Mouse (Mus musculus) kidney, embryonic 14.5 days (tissue): ENCODE measurements around the gene Tmprss6. TPM values are rescaled to one million over a fixed set of nuclear protein-coding genes. Genes with fewer than 3 reads are reported as not detected.

Experiments
- ATAC-seq: fragments of 200-750 bp; cut with Nextera tagmentation; 2 replicates; pipeline ENCODE4 v1.8.0; 2017; ENCODE audit warnings: moderate number of reproducible peaks, mild to moderate bottlenecking, moderate TSS enrichment, moderate library complexity; ENCODE audit not compliant: low FRiP score, low TSS enrichment
- H3K27ac ChIP-seq: fragments of 300-500 bp; sonication (generic); 2 replicates; pipeline ENCODE4 v1.5.1; 2014; ENCODE audit warnings: low read depth, mild to moderate bottlenecking, low read length, moderate library complexity, mixed read lengths
- H3K27me3 ChIP-seq: fragments of 300-500 bp; sonication (generic); 2 replicates; pipeline ENCODE4 v1.6.1; 2014; ENCODE audit warnings: mild to moderate bottlenecking, low read length; ENCODE audit not compliant: control insufficient read depth, insufficient read depth
- H3K36me3 ChIP-seq: fragments of 300-500 bp; sonication (generic); 2 replicates; pipeline ENCODE4 v1.6.1; 2014; ENCODE audit warnings: low read length, mixed read lengths; ENCODE audit not compliant: control insufficient read depth, insufficient read depth
- H3K4me1 ChIP-seq: fragments of 300-500 bp; sonication (generic); 2 replicates; pipeline ENCODE4 v1.6.1; 2014; ENCODE audit warnings: low read length, mixed read lengths; ENCODE audit not compliant: control insufficient read depth, insufficient read depth
- H3K4me2 ChIP-seq: fragments of 300-500 bp; sonication (generic); replicated peaks from 2 replicates; pipeline ENCODE4 v1.6.1; 2014; ENCODE audit warnings: low read depth, mild to moderate bottlenecking, low read length
- H3K4me3 ChIP-seq: fragments of 300-500 bp; sonication (generic); 2 replicates; pipeline ENCODE4 v1.5.1; 2014; ENCODE audit warnings: mild to moderate bottlenecking, low read length
- H3K9ac ChIP-seq: fragments of 300-500 bp; sonication (generic); 2 replicates; pipeline ENCODE4 v1.6.1; 2014; ENCODE audit warnings: low read depth, mild to moderate bottlenecking, low read length, moderate library complexity
- H3K9me3 ChIP-seq: fragments of 300-500 bp; sonication (generic); 2 replicates; pipeline ENCODE4 v1.6.1; 2016; ENCODE audit warnings: low read length; ENCODE audit not compliant: control insufficient read depth
- WGBS: fragments of 180-500 bp; shearing (Covaris S2); extraction: QIAGEN DNeasy Blood & Tissue Kit; methylation state at CpG from one replicate; pipeline ENCODE4 v1.1.7; 2014; 5-methylcytosine and 5-hydroxymethylcytosine counted together
- polyA plus RNA-seq: library from polyadenylated mRNA; unstranded; fragments of >200 nt; fragmentation: Nextera tagmentation; extraction: Ambion mirVana; gene quantifications from 2 replicates; pipeline ENCODE4 v1.2.1, GENCODE M21; 2014

Tmprss6 gene
- polyA plus RNA-seq, 1 experiment from 2014 or later, result 0.34 TPM

DNA sequence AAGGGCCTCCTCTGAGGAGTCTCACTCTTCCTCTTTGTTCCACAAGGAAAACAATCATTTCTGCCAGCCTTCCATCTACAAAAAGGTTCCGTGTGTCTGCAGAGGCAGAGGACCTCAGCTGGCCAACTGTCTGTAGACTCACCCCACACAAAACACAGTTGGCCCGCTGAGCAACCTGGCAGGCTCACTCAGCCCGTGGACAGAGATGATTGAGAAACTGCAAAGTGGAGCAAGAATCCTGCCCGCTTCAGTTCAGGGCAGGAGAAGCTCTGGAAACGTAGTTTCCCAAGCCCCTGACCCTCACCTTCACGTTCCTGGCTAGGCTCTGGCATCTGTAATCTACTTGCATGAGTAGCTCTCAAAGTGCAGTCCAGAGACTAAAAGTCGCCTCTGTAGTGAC is 21.3 kb downstream of the Tmprss6 start:
- no peak overlapping the region for H3K4me3 ChIP-seq
- no peak for ATAC-seq
- no peaks in the 10 kb centered on the region for H3K9me3 ChIP-seq
- no peak overlapping the region for H3K27ac ChIP-seq
- no peaks in the 10 kb centered on the region; the same call in 1 of the 2 replicates for H3K27me3 ChIP-seq
- 50% methylated on average over 7 of the region's 7 CpGs for WGBS
- no peaks in the 10 kb centered on the region for H3K36me3 ChIP-seq
- no peaks in the 10 kb centered on the region; the same call in 1 of the 2 replicates for H3K4me1 ChIP-seq
- H3K4me2 ChIP-seq, result no peak overlapping the region
- H3K9ac ChIP-seq, result no peak overlapping the region

DNA sequence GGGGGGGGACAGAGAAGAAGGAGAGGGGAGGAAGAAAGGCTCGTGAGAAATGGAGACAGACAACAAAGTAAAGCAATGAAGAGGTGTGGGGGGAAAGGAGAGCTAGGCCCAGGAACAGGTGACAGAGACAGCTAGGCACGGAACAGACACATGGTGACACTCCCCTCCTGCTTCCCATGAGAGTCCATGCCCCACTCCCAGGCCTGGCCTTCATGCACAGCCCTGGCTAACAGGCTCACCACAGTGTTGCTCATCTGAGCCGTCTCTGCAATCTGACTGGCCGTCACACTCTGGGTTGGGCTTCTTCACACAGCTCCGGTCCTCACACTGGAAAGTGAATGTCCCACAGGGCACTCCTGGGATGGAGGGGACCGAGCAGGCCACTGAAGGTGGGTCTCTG is 24.6 kb downstream of the Tmprss6 start:
- Histone ChIP-seq H3K9ac (no peak overlapping the region), H3K4me1 (no peaks in the 10 kb centered on the region; the same call in 1 of the 2 replicates), H3K27ac (no peak overlapping the region), H3K27me3 (no peaks in the 10 kb centered on the region; the same call in 1 of the 2 replicates), H3K36me3 (no peaks in the 10 kb centered on the region), H3K9me3 (no peaks in the 10 kb centered on the region), H3K4me2 (no peak overlapping the region), H3K4me3 (no peak overlapping the region)
- ATAC-seq, result no peak
- 32% methylated on average over 6 of the region's 6 CpGs for WGBS

GRCm38 (mm10) chr15:78442231-78442630 is 26.2 kb downstream of the Tmprss6 start:
- Histone ChIP-seq H3K9me3 (no peaks in the 10 kb centered on the region), H3K9ac (no peak overlapping the region), H3K4me1 (peaks cover 8% of the 10 kb centered on the region), H3K4me2 (no peak overlapping the region), H3K36me3 (no peaks in the 10 kb centered on the region), H3K4me3 (no peak overlapping the region), H3K27me3 (no peaks in the 10 kb centered on the region; the same call in 1 of the 2 replicates), H3K27ac (no peak overlapping the region)
- 86% methylated on average over 19 of the region's 19 CpGs for WGBS
- ATAC-seq, result no peak

DNA sequence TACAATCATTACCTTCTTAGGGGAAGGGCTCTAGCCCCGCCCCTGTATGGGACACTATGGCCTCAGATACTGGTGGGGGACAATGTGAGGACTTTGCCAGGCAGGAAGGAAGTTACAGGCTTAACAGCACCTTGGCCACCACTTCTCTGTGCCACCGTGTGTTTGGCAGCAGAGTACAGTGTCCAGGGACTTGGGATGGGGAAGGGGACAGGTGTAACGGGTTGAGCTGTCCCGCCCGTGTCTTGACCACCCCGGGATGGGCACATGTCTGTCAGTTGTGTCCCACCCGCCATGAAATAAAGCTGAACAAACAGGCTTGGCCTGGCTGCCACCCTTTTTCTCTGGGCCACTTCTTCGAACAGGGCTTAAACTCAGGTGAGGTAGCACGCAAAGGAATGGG is 29.5 kb downstream of the Tmprss6 start:
- H3K36me3 ChIP-seq, result peaks cover 9% of the 10 kb centered on the region
- H3K9me3 ChIP-seq, result no peaks in the 10 kb centered on the region
- 68% methylated on average over 9 of the region's 9 CpGs for WGBS
- H3K4me2 ChIP-seq, result no peak overlapping the region
- no peaks in the 10 kb centered on the region; the same call in 1 of the 2 replicates for H3K27me3 ChIP-seq
- no peak overlapping the region for H3K9ac ChIP-seq
- no peak overlapping the region for H3K4me3 ChIP-seq
- no peak overlapping the region for H3K27ac ChIP-seq
- peaks cover 29% of the 10 kb centered on the region for H3K4me1 ChIP-seq
- no peak for ATAC-seq

DNA sequence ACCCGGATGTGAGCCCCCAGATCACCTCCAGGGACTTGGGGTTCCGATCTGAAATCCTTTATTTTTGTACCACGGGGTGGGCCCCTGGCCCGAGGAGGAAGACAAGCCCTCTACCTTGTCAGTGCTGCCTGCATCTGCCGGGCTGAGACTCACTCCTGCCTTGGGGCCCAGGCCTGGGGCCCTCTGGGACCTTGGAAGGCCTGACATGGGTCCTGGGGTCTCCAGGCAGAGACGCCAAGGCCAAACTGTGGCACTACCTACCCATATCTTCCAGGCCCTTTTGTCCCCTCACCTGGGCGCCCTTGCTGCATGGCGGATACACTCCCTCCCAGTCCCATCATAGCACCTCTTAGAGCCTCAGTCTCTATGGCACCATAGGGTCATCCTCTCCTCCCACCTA is 29.9 kb downstream of the Tmprss6 start:
- no peaks in the 10 kb centered on the region; the same call in 1 of the 2 replicates for H3K27me3 ChIP-seq
- H3K4me3 ChIP-seq, result no peak overlapping the region
- H3K9ac ChIP-seq, result no peak overlapping the region
- H3K9me3 ChIP-seq, result no peaks in the 10 kb centered on the region
- no peak for ATAC-seq
- H3K4me2 ChIP-seq, result no peak overlapping the region
- peaks cover 29% of the 10 kb centered on the region for H3K4me1 ChIP-seq
- peaks cover 14% of the 10 kb centered on the region for H3K36me3 ChIP-seq
- no peak overlapping the region for H3K27ac ChIP-seq
- WGBS, result 52% methylated on average over 8 of the region's 8 CpGs

DNA sequence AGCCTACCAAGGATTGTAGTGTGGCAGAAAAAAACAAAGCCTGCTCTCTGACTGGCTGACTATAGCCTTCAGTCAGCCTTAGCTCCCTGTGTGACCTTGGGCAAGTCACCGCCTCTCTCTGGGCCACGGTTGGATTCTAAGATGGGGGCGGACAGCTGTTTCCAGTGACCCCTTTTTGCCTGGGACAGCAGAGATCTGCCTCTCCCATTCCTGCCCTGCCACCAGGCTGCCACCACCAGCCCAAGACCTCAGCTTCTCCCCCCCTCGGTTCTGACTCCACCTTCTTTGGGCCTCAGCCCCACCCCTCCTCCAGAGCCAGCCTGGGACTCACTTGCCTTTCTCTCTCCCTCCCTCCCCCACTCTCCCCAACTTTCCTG is 30.4 kb downstream of the Tmprss6 start:
- H3K9me3 ChIP-seq, result no peaks in the 10 kb centered on the region
- no peak for ATAC-seq
- H3K9ac ChIP-seq, result no peak overlapping the region
- H3K4me2 ChIP-seq, result no peak overlapping the region
- peaks cover 17% of the 10 kb centered on the region for H3K36me3 ChIP-seq
- no peak overlapping the region for H3K4me3 ChIP-seq
- no peaks in the 10 kb centered on the region for H3K27me3 ChIP-seq
- WGBS, result 40% methylated on average over 4 of the region's 4 CpGs
- peaks cover 29% of the 10 kb centered on the region for H3K4me1 ChIP-seq
- no peak overlapping the region for H3K27ac ChIP-seq

- Histone ChIP-seq H3K4me3 (peak overlapping the region; percentile 23), H3K4me2 (peak overlapping the region; percentile 56), H3K4me1 (peaks cover 29% of the 10 kb centered on the region), H3K9ac (peak overlapping the region; percentile 25; the same call in 1 of the 2 replicates), H3K27ac (peak overlapping the region; percentile 80), H3K36me3 (peaks cover 21% of the 10 kb centered on the region), H3K27me3 (no peaks in the 10 kb centered on the region), H3K9me3 (no peaks in the 10 kb centered on the region)
- 15% methylated on average over 22 of the region's 23 CpGs for WGBS
- peak; percentile 36 for ATAC-seq
Measured at GRCm38 (mm10) chr15:78437237-78438017, 31.0 kb downstream of the Tmprss6 start.

GRCm38 (mm10) chr15:78436380-78437192 is 31.8 kb downstream of the Tmprss6 start:
- Histone ChIP-seq H3K9ac (peak overlapping the region; percentile 28; the same call in 1 of the 2 replicates), H3K27me3 (no peaks in the 10 kb centered on the region), H3K36me3 (peaks cover 24% of the 10 kb centered on the region), H3K4me3 (peak overlapping the region; percentile 23), H3K9me3 (no peaks in the 10 kb centered on the region), H3K4me2 (peak overlapping the region; percentile 56), H3K27ac (peak overlapping the region; percentile 80; the same call in 1 of the 2 replicates), H3K4me1 (peaks cover 29% of the 10 kb centered on the region)
- WGBS, result 5% methylated on average over 32 of the region's 32 CpGs
- peak; percentile 68 for ATAC-seq

DNA sequence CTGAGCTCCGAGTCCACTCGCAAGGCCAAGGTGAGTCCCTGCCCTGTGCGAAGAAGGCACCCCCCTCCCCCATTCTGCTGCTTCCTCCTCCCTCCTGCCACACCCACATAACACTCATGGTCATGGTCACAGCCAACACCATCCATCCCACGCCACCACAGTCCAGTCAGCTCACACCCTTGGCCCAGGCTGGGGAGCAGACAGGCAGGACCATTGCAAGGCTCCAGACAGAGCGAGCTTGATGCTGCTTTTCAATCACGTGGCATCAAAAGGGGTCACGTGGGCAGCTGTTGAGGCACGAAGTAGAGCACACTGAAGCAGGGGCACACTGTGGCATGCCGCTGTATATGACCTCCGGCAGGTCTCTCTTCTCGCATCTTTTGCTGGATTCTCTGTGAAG is 32.8 kb downstream of the Tmprss6 start:
- Histone ChIP-seq H3K9me3 (no peaks in the 10 kb centered on the region), H3K4me3 (no peak overlapping the region), H3K27me3 (no peaks in the 10 kb centered on the region), H3K9ac (no peak overlapping the region), H3K4me2 (no peak overlapping the region), H3K27ac (no peak overlapping the region; the same call in 1 of the 2 replicates), H3K4me1 (peaks cover 29% of the 10 kb centered on the region), H3K36me3 (peaks cover 25% of the 10 kb centered on the region)
- 75% methylated on average over 11 of the region's 11 CpGs for WGBS
- ATAC-seq, result no peak
